Mouse (Mus musculus) stomach, adult 2 months (tissue): ENCODE results near the gene Hes2. TPM values are rescaled to one million over a fixed set of nuclear protein-coding genes. Genes with fewer than 3 reads are reported as not detected.

ENCODE experiments used
- polyA plus RNA-seq: library from polyadenylated mRNA; depleted of rRNA; stranded (reverse); fragments of >200 nt; gene quantifications from 2 replicates; pipeline ENCODE4 v1.2.3, GENCODE M21; 2012; rRNA removed

Hes2 gene
- polyA plus RNA-seq = 1.4 and 2.2 TPM in 2 replicates

GRCm38 (mm10) chr4:152158585-152159284, at the start of gene Hes2:
Gene Hes2, plus strand, starts transcription at chr4:152158867.

GRCm38 (mm10) chr4:152115921-152116612, 42.6 kb upstream of the Hes2 start, which contains the start of gene Tnfrsf25:
Gene Tnfrsf25, plus strand, starts transcription at chr4:152115934.

GRCm38 (mm10) chr4:152151966-152152544, 6.6 kb upstream of the Hes2 start, which contains the start of gene Espn:
Gene Espn, minus strand, starts transcription at chr4:152152371.

GRCm38 (mm10) chr4:152177537-152178343, 19.1 kb downstream of the Hes2 start, which contains the start of gene Acot7:
Gene Acot7, plus strand, starts transcription at chr4:152178134.

Other genes starting within 250 kb of the Hes2 start
- gene Dnajc11, start 225.2 kb upstream of the Hes2 start, polyA plus RNA-seq = 30.7 and 31.8 TPM in 2 replicates
- 24.8 and 27.2 TPM in 2 replicates for gene Thap3, start 169.9 kb upstream of the Hes2 start, polyA plus RNA-seq
- 5.0 and 7.2 TPM in 2 replicates for gene Phf13, start 162.6 kb upstream of the Hes2 start, polyA plus RNA-seq
- gene Klhl21, start 150.1 kb upstream of the Hes2 start, polyA plus RNA-seq = 26.2 and 55.1 TPM in 2 replicates
- 8.3 and 10.3 TPM in 2 replicates for gene Zbtb48, start 131.2 kb upstream of the Hes2 start, polyA plus RNA-seq
- gene Tas1r1, start 120.3 kb upstream of the Hes2 start, polyA plus RNA-seq = 0.05 TPM in 1 of 2 replicates, not detected in the other
- gene Nol9, start 119.5 kb upstream of the Hes2 start, polyA plus RNA-seq = 8.2 and 8.6 TPM in 2 replicates
- gene Plekhg5, start 86.4 kb upstream of the Hes2 start, polyA plus RNA-seq = 13.5 and 14.7 TPM in 2 replicates
- gene Tnfrsf25, start 42.9 kb upstream of the Hes2 start, polyA plus RNA-seq = 3.6 and 4.1 TPM in 2 replicates
- gene Espn, start 6.5 kb upstream of the Hes2 start, polyA plus RNA-seq = 35.6 and 61.3 TPM in 2 replicates
- gene Acot7, start 19.3 kb downstream of the Hes2 start, polyA plus RNA-seq = 20.9 and 22.8 TPM in 2 replicates
- gene Gpr153, start 115.4 kb downstream of the Hes2 start, polyA plus RNA-seq = 9.9 and 15.4 TPM in 2 replicates
- gene Hes3, start 132.8 kb downstream of the Hes2 start, polyA plus RNA-seq = not detected in 2 replicates
- gene Icmt, start 138.4 kb downstream of the Hes2 start, polyA plus RNA-seq = 12.2 and 15.1 TPM in 2 replicates
- 2.5 and 2.9 TPM in 2 replicates for gene Rnf207, start 160.1 kb downstream of the Hes2 start, polyA plus RNA-seq
- 3.8 and 6.2 TPM in 2 replicates for gene Rpl22, start 166.9 kb downstream of the Hes2 start, polyA plus RNA-seq
- gene Chd5, start 179.8 kb downstream of the Hes2 start, polyA plus RNA-seq = 0.38 and 0.61 TPM in 2 replicates